Comparison of ENCODE assay signal across 7 mouse cellular contexts in the genomic region with DNA sequence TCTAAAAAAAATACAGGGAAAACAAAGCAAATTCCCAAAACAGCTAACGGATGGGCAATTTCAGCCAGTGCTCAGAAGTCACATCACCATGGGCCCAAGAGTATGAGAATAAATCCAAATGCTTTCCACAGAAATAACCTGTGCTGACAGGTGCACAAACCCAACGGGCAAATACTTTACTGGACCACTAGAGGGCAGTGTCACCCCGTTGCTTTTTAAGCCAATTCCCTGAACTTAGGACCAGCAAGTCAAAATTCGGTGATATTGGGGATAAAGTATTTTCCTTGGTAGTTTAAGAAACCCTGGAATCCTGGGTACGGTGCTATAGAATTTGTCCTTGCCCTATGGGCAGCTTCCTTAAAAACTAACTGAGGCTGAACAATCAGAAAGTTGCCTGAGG. TPM values are rescaled to one million over a fixed set of nuclear protein-coding genes. Genes with fewer than 3 reads are reported as not detected.
DNase-seq lines count a peak whose midpoint lies in the region.

No protein-coding gene starts in this region.

- DNase-seq in urinary bladder, adult 18-20 months (ENCODE audit: low spot score in 2 of 2): peak; percentile 43
- no peak for DNase-seq in urinary bladder, postnatal 4 days (ENCODE audit: low spot score in 2 of 2)
- DNase-seq in adrenal gland, postnatal 10 days: peak; percentile 81
- DNase-seq in embryo, embryonic 9.5 days (ENCODE audit: extremely low spot score): peak; percentile 64
- peak; percentile 74 for DNase-seq in kidney, postnatal 14 days
- DNase-seq in lung, postnatal 36 days: peak; percentile 71
- DNase-seq in skeletal muscle tissue, adult 2 months (ENCODE audit: low read depth, low spot score): peak; percentile 63

RNA-seq across cellular contexts. Expression of a gene that starts 29.3 kb away (rescaled TPM):
- 10 to 100 TPM; 20.4 to 27.0 TPM for total RNA-seq in adrenal gland, postnatal 10 days (2021)

Comparison
In these comparisons a context has a peak if more than half of its experiments do, and no peak if none do; other contexts are left out.
1. DNase-seq: peak in urinary bladder, adult 18-20 months (2 of 2), adrenal gland, postnatal 10 days (single experiment), embryo, embryonic 9.5 days (single experiment), kidney, postnatal 14 days (single experiment), lung, postnatal 36 days (single experiment) and skeletal muscle tissue, adult 2 months (single experiment); none in urinary bladder, postnatal 4 days (0 of 2).